Mouse (Mus musculus): ENCODE measurements at regions not wholly inside any gene's neighbourhood (a gene's known extent, or its start where the extent isn't known, plus 50 kb on each side); places are given as distances from the start of the nearest gene placed in this dataset.
A peak's percentile ranks its signal among the peaks of the same experiment; 100 is the strongest.

DNA sequence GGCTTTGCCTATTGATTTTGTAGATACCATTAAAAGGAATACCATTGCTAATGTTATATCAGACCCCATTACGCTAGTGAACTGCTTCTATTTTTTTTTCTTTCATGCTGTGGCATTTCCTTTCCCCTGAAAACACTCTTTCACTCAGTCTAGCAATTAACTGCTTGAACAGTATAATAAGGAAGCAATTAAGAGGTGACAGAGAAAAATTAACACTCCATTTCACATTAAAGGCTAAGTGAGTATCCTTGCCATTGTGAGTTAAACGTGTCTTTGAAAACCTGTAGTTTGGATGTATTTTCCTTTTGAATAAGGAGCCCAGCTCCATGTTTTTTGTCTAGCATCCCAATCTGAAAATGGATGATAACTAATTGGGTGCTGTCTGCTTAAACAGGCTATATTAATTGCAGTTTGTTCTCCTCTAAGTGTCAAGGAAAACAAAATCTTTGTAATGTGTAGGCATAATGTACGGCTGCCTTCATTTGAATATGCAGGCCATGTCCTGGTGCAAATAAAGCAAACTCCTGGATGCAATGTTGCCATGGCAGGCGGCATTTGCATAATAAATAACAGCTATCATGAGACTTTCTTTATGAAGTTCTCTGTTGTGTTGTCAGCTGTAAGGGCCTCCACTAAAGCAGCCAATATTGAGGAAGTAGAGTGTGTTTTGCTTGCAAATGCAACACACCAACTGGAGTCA lies 423.3 kb downstream of the Zic3 start:
- Histone ChIP-seq H3K27ac (ENCODE audit: insufficient read depth, low read length) (no peak overlapping the region), H3K9me3 (replicated peaks; ENCODE audit: control insufficient read depth, insufficient read depth, low read length, poor library complexity, severe bottlenecking) (no peaks in the 10 kb centered on the region), H3K4me1 (ENCODE audit: control insufficient read depth, insufficient read depth, low read length) (no peaks in the 10 kb centered on the region), H3K4me3 (ENCODE audit: low read depth, low read length) (no peak overlapping the region), H3K27me3 (ENCODE audit: control insufficient read depth, insufficient read depth, low read length, poor library complexity, severe bottlenecking) (no peaks in the 10 kb centered on the region), H3K36me3 (ENCODE audit: control insufficient read depth, insufficient read depth, low read length, poor library complexity, severe bottlenecking) (no peaks in the 10 kb centered on the region), H3K9ac (ENCODE audit: low read depth, poor library complexity, severe bottlenecking) (no peak overlapping the region)
- TF ChIP-seq CTCF (IDR thresholded peaks at IDR 0.05; ENCODE audit: low read depth, low read length) (no peak), EP300 (IDR thresholded peaks at IDR 0.05; ENCODE audit: insufficient read depth, low read depth, low read length) (no peak), POLR2A (IDR thresholded peaks at IDR 0.05; ENCODE audit: insufficient read depth, low read length) (no peak)

- Histone ChIP-seq H3K4me3 (ENCODE audit: low read depth, low read length) (no peak overlapping the region), H3K9me3 (replicated peaks; ENCODE audit: control insufficient read depth, insufficient read depth, low read length, poor library complexity, severe bottlenecking) (no peaks in the 10 kb centered on the region), H3K4me1 (ENCODE audit: control insufficient read depth, insufficient read depth, low read length) (no peaks in the 10 kb centered on the region), H3K27me3 (ENCODE audit: control insufficient read depth, insufficient read depth, low read length, poor library complexity, severe bottlenecking) (no peaks in the 10 kb centered on the region), H3K36me3 (ENCODE audit: control insufficient read depth, insufficient read depth, low read length, poor library complexity, severe bottlenecking) (no peaks in the 10 kb centered on the region), H3K9ac (ENCODE audit: low read depth, poor library complexity, severe bottlenecking) (no peak overlapping the region), H3K27ac (ENCODE audit: insufficient read depth, low read length) (no peak overlapping the region)
- TF ChIP-seq EP300 (IDR thresholded peaks at IDR 0.05; ENCODE audit: insufficient read depth, low read depth, low read length) (no peak), CTCF (IDR thresholded peaks at IDR 0.05; ENCODE audit: low read depth, low read length) (no peak), POLR2A (IDR thresholded peaks at IDR 0.05; ENCODE audit: insufficient read depth, low read length) (no peak)
Measured at GRCm38 (mm10) chrX:58447605-58448004, 425.1 kb downstream of the Zic3 start.

DNA sequence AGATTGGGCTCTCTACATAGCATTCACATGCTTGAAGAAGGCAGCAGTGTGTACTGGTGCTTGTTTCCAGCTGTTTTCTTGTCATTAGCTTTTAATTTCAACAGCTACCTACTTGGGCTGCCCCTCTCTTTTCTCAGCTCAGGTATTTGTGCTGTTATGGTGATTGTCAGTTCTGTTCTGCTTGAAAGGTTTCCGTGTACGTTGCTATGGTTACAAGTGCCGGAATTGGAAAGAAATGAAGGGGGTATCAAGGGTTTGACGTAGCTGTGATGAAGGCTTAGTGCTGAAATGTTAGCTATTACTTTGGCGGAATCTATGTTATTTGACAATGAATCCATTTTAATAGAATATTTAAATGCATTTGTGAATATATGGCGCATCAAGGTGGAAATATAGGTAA lies 439.5 kb upstream of the 4930550L24Rik start:
- no peaks in the 10 kb centered on the region for H3K36me3 ChIP-seq (ENCODE audit: control insufficient read depth, insufficient read depth, low read length, poor library complexity, severe bottlenecking)
- H3K27ac ChIP-seq (ENCODE audit: insufficient read depth, low read length): no peak overlapping the region
- no peak for TF ChIP-seq CTCF (IDR thresholded peaks at IDR 0.05; ENCODE audit: low read depth, low read length)
- no peak for TF ChIP-seq POLR2A (IDR thresholded peaks at IDR 0.05; ENCODE audit: insufficient read depth, low read length)
- no peak for TF ChIP-seq EP300 (IDR thresholded peaks at IDR 0.05; ENCODE audit: insufficient read depth, low read depth, low read length)
- no peak overlapping the region for H3K9ac ChIP-seq (ENCODE audit: low read depth, poor library complexity, severe bottlenecking)
- no peaks in the 10 kb centered on the region for H3K4me1 ChIP-seq (ENCODE audit: control insufficient read depth, insufficient read depth, low read length)
- H3K4me3 ChIP-seq (ENCODE audit: low read depth, low read length): no peak overlapping the region
- H3K27me3 ChIP-seq (ENCODE audit: control insufficient read depth, insufficient read depth, low read length, poor library complexity, severe bottlenecking): no peaks in the 10 kb centered on the region; the same call in 1 of the 2 replicates
- H3K9me3 ChIP-seq (replicated peaks; ENCODE audit: control insufficient read depth, insufficient read depth, low read length, poor library complexity, severe bottlenecking): no peaks in the 10 kb centered on the region

GRCm38 (mm10) chrX:58470986-58471385 lies 438.2 kb upstream of the 4930550L24Rik start:
- Histone ChIP-seq H3K4me3 (ENCODE audit: low read depth, low read length) (no peak overlapping the region), H3K9me3 (replicated peaks; ENCODE audit: control insufficient read depth, insufficient read depth, low read length, poor library complexity, severe bottlenecking) (no peaks in the 10 kb centered on the region), H3K27ac (ENCODE audit: insufficient read depth, low read length) (no peak overlapping the region), H3K4me1 (ENCODE audit: control insufficient read depth, insufficient read depth, low read length) (no peaks in the 10 kb centered on the region), H3K36me3 (ENCODE audit: control insufficient read depth, insufficient read depth, low read length, poor library complexity, severe bottlenecking) (no peaks in the 10 kb centered on the region), H3K9ac (ENCODE audit: low read depth, poor library complexity, severe bottlenecking) (no peak overlapping the region), H3K27me3 (ENCODE audit: control insufficient read depth, insufficient read depth, low read length, poor library complexity, severe bottlenecking) (no peaks in the 10 kb centered on the region; the same call in 1 of the 2 replicates)
- TF ChIP-seq EP300 (IDR thresholded peaks at IDR 0.05; ENCODE audit: insufficient read depth, low read depth, low read length) (no peak), CTCF (IDR thresholded peaks at IDR 0.05; ENCODE audit: low read depth, low read length) (no peak), POLR2A (IDR thresholded peaks at IDR 0.05; ENCODE audit: insufficient read depth, low read length) (no peak)

DNA sequence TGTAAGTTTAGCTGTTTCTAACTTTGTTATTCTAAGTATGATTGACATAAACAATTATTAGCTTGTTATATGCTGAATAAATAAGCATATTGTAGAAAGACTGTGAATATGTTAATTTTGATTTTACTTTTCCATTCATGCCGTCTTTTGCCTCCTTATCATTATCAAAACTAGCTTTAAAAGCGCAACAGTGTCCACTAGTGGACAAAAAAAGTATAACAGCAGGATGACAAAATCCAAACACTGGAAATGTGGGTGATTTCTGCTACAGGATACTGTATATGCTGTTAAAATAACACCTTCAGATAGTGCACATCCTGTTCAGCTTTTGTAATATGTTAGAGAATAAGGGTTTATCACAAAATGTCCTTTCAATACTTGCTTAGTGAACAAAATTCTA lies 418.3 kb upstream of the 4930550L24Rik start:
- Histone ChIP-seq H3K9me3 (replicated peaks; ENCODE audit: control insufficient read depth, insufficient read depth, low read length, poor library complexity, severe bottlenecking) (no peaks in the 10 kb centered on the region), H3K4me1 (ENCODE audit: control insufficient read depth, insufficient read depth, low read length) (no peaks in the 10 kb centered on the region), H3K27ac (ENCODE audit: insufficient read depth, low read length) (no peak overlapping the region), H3K36me3 (ENCODE audit: control insufficient read depth, insufficient read depth, low read length, poor library complexity, severe bottlenecking) (no peaks in the 10 kb centered on the region), H3K27me3 (ENCODE audit: control insufficient read depth, insufficient read depth, low read length, poor library complexity, severe bottlenecking) (no peaks in the 10 kb centered on the region), H3K4me3 (ENCODE audit: low read depth, low read length) (no peak overlapping the region), H3K9ac (ENCODE audit: low read depth, poor library complexity, severe bottlenecking) (no peak overlapping the region)
- TF ChIP-seq EP300 (IDR thresholded peaks at IDR 0.05; ENCODE audit: insufficient read depth, low read depth, low read length): no peak
- no peak for TF ChIP-seq POLR2A (IDR thresholded peaks at IDR 0.05; ENCODE audit: insufficient read depth, low read length)
- TF ChIP-seq CTCF (IDR thresholded peaks at IDR 0.05; ENCODE audit: low read depth, low read length): peak; percentile 14

GRCm38 (mm10) chrX:58503573-58503972 lies 405.6 kb upstream of the 4930550L24Rik start:
- H3K9ac ChIP-seq (ENCODE audit: low read depth, poor library complexity, severe bottlenecking): no peak overlapping the region
- no peaks in the 10 kb centered on the region for H3K4me1 ChIP-seq (ENCODE audit: control insufficient read depth, insufficient read depth, low read length)
- H3K27me3 ChIP-seq (ENCODE audit: control insufficient read depth, insufficient read depth, low read length, poor library complexity, severe bottlenecking): no peaks in the 10 kb centered on the region
- no peak overlapping the region for H3K27ac ChIP-seq (ENCODE audit: insufficient read depth, low read length)
- H3K9me3 ChIP-seq (replicated peaks; ENCODE audit: control insufficient read depth, insufficient read depth, low read length, poor library complexity, severe bottlenecking): no peaks in the 10 kb centered on the region
- TF ChIP-seq CTCF (IDR thresholded peaks at IDR 0.05; ENCODE audit: low read depth, low read length): no peak
- H3K36me3 ChIP-seq (ENCODE audit: control insufficient read depth, insufficient read depth, low read length, poor library complexity, severe bottlenecking): no peaks in the 10 kb centered on the region
- no peak overlapping the region for H3K4me3 ChIP-seq (ENCODE audit: low read depth, low read length)

Measured in ES-Bruce4 (cell line).